Mouse (Mus musculus) stomach, postnatal 0 days (tissue): Measurements from ENCODE around the gene Cyp2d40. TPM values are rescaled to one million over a fixed set of nuclear protein-coding genes. Genes with fewer than 3 reads are reported as not detected.

ENCODE experiments used
- ATAC-seq: fragments of 200-750 bp; cut with Nextera tagmentation; 2 replicates; pipeline ENCODE4 v1.8.0; 2017; ENCODE audit not compliant: low FRiP score, low TSS enrichment
- DNase-seq: peaks from one replicate; pipeline ENCODE4 v3.0.0-alpha.2; 2016; ENCODE audit warnings: low spot score
- H3K27ac ChIP-seq: fragments of 300-500 bp; sonication (generic); replicated peaks from 2 replicates; pipeline ENCODE4 v1.5.1; 2014; ENCODE audit warnings: mild to moderate bottlenecking, control low read depth
- H3K27me3 ChIP-seq: fragments of 300-500 bp; sonication (generic); 2 replicates; pipeline ENCODE4 v1.6.1; 2014; ENCODE audit warnings: low read length; ENCODE audit not compliant: control insufficient read depth, insufficient read depth
- H3K36me3 ChIP-seq: fragments of 300-500 bp; sonication (generic); 2 replicates; pipeline ENCODE4 v1.6.1; 2014; ENCODE audit warnings: low read length, mixed read lengths; ENCODE audit not compliant: control insufficient read depth, insufficient read depth
- H3K4me1 ChIP-seq: fragments of 300-500 bp; sonication (generic); replicated peaks from 2 replicates; pipeline ENCODE4 v1.6.1; 2014; ENCODE audit warnings: antibody characterized with exemption; ENCODE audit not compliant: control insufficient read depth, insufficient read depth
- H3K4me2 ChIP-seq: fragments of 300-500 bp; sonication (generic); replicated peaks from 2 replicates; pipeline ENCODE4 v1.6.1; 2014; ENCODE audit warnings: low read depth, mild to moderate bottlenecking, control low read depth, moderate library complexity
- H3K4me3 ChIP-seq: fragments of 300-500 bp; sonication (generic); 2 replicates; pipeline ENCODE4 v1.5.1; 2014; ENCODE audit warnings: low read depth, low read length, control low read depth
- H3K9ac ChIP-seq: fragments of 300-500 bp; sonication (generic); 2 replicates; pipeline ENCODE4 v1.6.1; 2014; ENCODE audit warnings: mild to moderate bottlenecking, low read length, control low read depth, mixed read lengths
- H3K9me3 ChIP-seq: fragments of 300-500 bp; sonication (generic); 2 replicates; pipeline ENCODE4 v1.6.1; 2016; ENCODE audit warnings: low read length; ENCODE audit not compliant: control insufficient read depth
- CTCF ChIP-seq: IDR thresholded peaks from 2 replicates; pipeline ENCODE4 v1.5.1; 2016; ENCODE audit warnings: antibody characterized with exemption, low read depth, mild to moderate bottlenecking, moderate library complexity
- EP300 ChIP-seq: optimal IDR thresholded peaks from 2 replicates; pipeline ENCODE3; 2016; ENCODE audit warnings: antibody characterized with exemption
- WGBS: fragments of 180-500 bp; shearing (Covaris S2); extraction: QIAGEN DNeasy Blood & Tissue Kit; methylation state at CpG from one replicate; pipeline ENCODE4 v1.1.7; 2014; 5-methylcytosine and 5-hydroxymethylcytosine counted together
- polyA plus RNA-seq: library from polyadenylated mRNA; unstranded; fragments of >200 nt; fragmentation: Nextera tagmentation; extraction: Ambion mirVana; gene quantifications from 2 replicates; pipeline ENCODE4 v1.2.1, GENCODE M21; 2015

Cyp2d40 gene
- polyA plus RNA-seq, 1 experiment from 2014 or later = not detected

- no peak overlapping the region; the same call in 1 of the 2 replicates for H3K27ac ChIP-seq
- TF ChIP-seq CTCF (no peak), EP300 (no peak)
- no peaks in the 10 kb centered on the region for H3K9me3 ChIP-seq
- peak; percentile 33 for DNase-seq
- H3K9ac ChIP-seq = no peak overlapping the region
- 0 out of 2 replicates have a peak, but pooled peaks have one; percentile 22 for ATAC-seq
- no peak overlapping the region for H3K4me3 ChIP-seq
- no peaks in the 10 kb centered on the region for H3K36me3 ChIP-seq
- H3K27me3 ChIP-seq = no peaks in the 10 kb centered on the region
- H3K4me2 ChIP-seq = no peak overlapping the region
- no peaks in the 10 kb centered on the region for H3K4me1 ChIP-seq
- WGBS = 54% methylated on average over 3 of the region's 3 CpGs
Measured at GRCm38 (mm10) chr15:82795936-82796440, 32.0 kb upstream of the Cyp2d40 start.

- ATAC-seq (peak; percentile 84), DNase-seq (peak; percentile 82)
- Histone ChIP-seq H3K36me3 (no peaks in the 10 kb centered on the region), H3K9ac (no peak within 1 kb of the TSS), H3K4me2 (peak within 1 kb of the TSS; percentile 8), H3K9me3 (no peaks in the 10 kb centered on the region), H3K27ac (peak within 1 kb of the TSS; percentile 58), H3K4me1 (no peaks in the 10 kb centered on the region), H3K4me3 (no peak within 1 kb of the TSS), H3K27me3 (no peaks in the 10 kb centered on the region)
- WGBS = 65% methylated on average over 5 of the region's 5 CpGs
- TF ChIP-seq EP300 (no peak), CTCF (no peak)
Measured at GRCm38 (mm10) chr15:82794277-82794676, 30.3 kb upstream of the Cyp2d40 start, which contains the start of gene Cyp2d26. Cyp2d26 (minus strand) TSS chr15:82794294.

GRCm38 (mm10) chr15:82793868-82794267, 29.9 kb upstream of the Cyp2d40 start:
- peak; percentile 13; the same call in 1 of the 2 replicates for ATAC-seq
- WGBS = 65% methylated on average over 6 of the region's 6 CpGs
- peak overlapping the region; percentile 58 for H3K27ac ChIP-seq
- no peak overlapping the region for H3K9ac ChIP-seq
- no peak overlapping the region; the same call in 1 of the 2 replicates for H3K4me2 ChIP-seq
- H3K27me3 ChIP-seq = no peaks in the 10 kb centered on the region
- no peaks in the 10 kb centered on the region for H3K9me3 ChIP-seq
- no peak for TF ChIP-seq CTCF
- TF ChIP-seq EP300 = no peak
- peak; percentile 53 for DNase-seq
- no peaks in the 10 kb centered on the region for H3K36me3 ChIP-seq
- H3K4me1 ChIP-seq = no peaks in the 10 kb centered on the region
- H3K4me3 ChIP-seq = no peak overlapping the region

GRCm38 (mm10) chr15:82793454-82793853, 29.5 kb upstream of the Cyp2d40 start:
- H3K9me3 ChIP-seq = no peaks in the 10 kb centered on the region
- peak; percentile 58; the same call in 1 of the 2 replicates for ATAC-seq
- H3K4me2 ChIP-seq = no peak overlapping the region
- 33% methylated on average over 1 of the region's 1 CpGs for WGBS
- H3K9ac ChIP-seq = no peak overlapping the region
- no peaks in the 10 kb centered on the region for H3K4me1 ChIP-seq
- no peak for TF ChIP-seq CTCF
- TF ChIP-seq EP300 = no peak
- H3K4me3 ChIP-seq = no peak overlapping the region
- H3K27me3 ChIP-seq = no peaks in the 10 kb centered on the region
- peak; percentile 48 for DNase-seq
- no peaks in the 10 kb centered on the region for H3K36me3 ChIP-seq
- H3K27ac ChIP-seq = peak overlapping the region; percentile 58; the same call in 1 of the 2 replicates

GRCm38 (mm10) chr15:82792566-82792965, 28.6 kb upstream of the Cyp2d40 start:
- 88% methylated on average over 11 of the region's 11 CpGs for WGBS
- DNase-seq (no peak), ATAC-seq (no peak)
- Histone ChIP-seq H3K27ac (0 out of 2 replicates have a peak overlapping the region, but pooled peaks have one; percentile 45), H3K36me3 (no peaks in the 10 kb centered on the region), H3K9me3 (no peaks in the 10 kb centered on the region), H3K27me3 (no peaks in the 10 kb centered on the region), H3K4me1 (no peaks in the 10 kb centered on the region), H3K4me3 (no peak overlapping the region), H3K9ac (no peak overlapping the region; the same call in 1 of the 2 replicates), H3K4me2 (no peak overlapping the region; the same call in none of the 2 replicates)
- TF ChIP-seq EP300 = no peak
- TF ChIP-seq CTCF = no peak

GRCm38 (mm10) chr15:82784581-82784980, 20.6 kb upstream of the Cyp2d40 start:
- no peaks in the 10 kb centered on the region for H3K36me3 ChIP-seq
- no peak overlapping the region for H3K4me2 ChIP-seq
- no peak overlapping the region for H3K4me3 ChIP-seq
- DNase-seq (no peak), ATAC-seq (no peak)
- no peak overlapping the region for H3K9ac ChIP-seq
- no peak overlapping the region for H3K27ac ChIP-seq
- 65% methylated on average over 1 of the region's 1 CpGs for WGBS
- H3K27me3 ChIP-seq = no peaks in the 10 kb centered on the region
- no peaks in the 10 kb centered on the region for H3K9me3 ChIP-seq
- TF ChIP-seq CTCF (no peak), EP300 (no peak)
- no peaks in the 10 kb centered on the region for H3K4me1 ChIP-seq
